Mouse (Mus musculus) hindbrain, embryonic 11.5 days (tissue): Measurements from ENCODE around the gene Tbc1d2b. TPM values are rescaled to one million over a fixed set of nuclear protein-coding genes. Genes with fewer than 3 reads are reported as not detected.

Source experiments
- ATAC-seq: fragments of 200-750 bp; cut with Nextera tagmentation; 2 replicates; pipeline ENCODE4 v1.8.0; 2017; ENCODE audit warnings: mild to moderate bottlenecking, moderate TSS enrichment, moderate library complexity; ENCODE audit not compliant: low FRiP score
- DNase-seq: peaks from one replicate; pipeline ENCODE4 v3.0.0-alpha.2; 2015; ENCODE audit warnings: low spot score
- H3K27ac ChIP-seq: fragments of 300-500 bp; sonication (generic); 2 replicates; pipeline ENCODE4 v1.5.1; 2014; ENCODE audit warnings: mild to moderate bottlenecking, low read depth, low read length
- H3K27me3 ChIP-seq: fragments of 300-500 bp; sonication (generic); 2 replicates; pipeline ENCODE4 v1.6.1; 2014; ENCODE audit warnings: mild to moderate bottlenecking, low read length, moderate library complexity, mixed read lengths; ENCODE audit not compliant: control insufficient read depth, insufficient read depth
- H3K36me3 ChIP-seq: fragments of 300-500 bp; sonication (generic); 2 replicates; pipeline ENCODE4 v1.6.1; 2014; ENCODE audit warnings: mild to moderate bottlenecking, low read length, moderate library complexity, mixed read lengths; ENCODE audit not compliant: control insufficient read depth, insufficient read depth
- H3K4me1 ChIP-seq: fragments of 300-500 bp; sonication (generic); replicated peaks from 2 replicates; pipeline ENCODE4 v1.6.1; 2014; ENCODE audit warnings: low read length, mixed read lengths; ENCODE audit not compliant: control insufficient read depth, insufficient read depth
- H3K4me2 ChIP-seq: fragments of 300-500 bp; sonication (generic); replicated peaks from 2 replicates; pipeline ENCODE4 v1.6.1; 2014; ENCODE audit warnings: mild to moderate bottlenecking, low read depth, low read length
- H3K4me3 ChIP-seq: fragments of 300-500 bp; sonication (generic); 2 replicates; pipeline ENCODE4 v1.5.1; 2014; ENCODE audit warnings: low read depth, low read length
- H3K9ac ChIP-seq: fragments of 300-500 bp; sonication (generic); 2 replicates; pipeline ENCODE4 v1.6.1; 2014; ENCODE audit warnings: low read depth, low read length
- H3K9me3 ChIP-seq: fragments of 300-500 bp; sonication (generic); 2 replicates; pipeline ENCODE4 v1.6.1; 2016; ENCODE audit warnings: low read length; ENCODE audit not compliant: control insufficient read depth
- WGBS: fragments of 180-500 bp; shearing (Covaris S2); extraction: QIAGEN DNeasy Blood & Tissue Kit; methylation state at CpG from one replicate; pipeline ENCODE4 v1.1.7; 2014; 5-methylcytosine and 5-hydroxymethylcytosine counted together
- polyA plus RNA-seq: library from polyadenylated mRNA; unstranded; fragments of >200 nt; fragmentation: Nextera tagmentation; extraction: Ambion mirVana; gene quantifications from 2 replicates; pipeline ENCODE4 v1.2.1, GENCODE M21; 2014

Tbc1d2b gene
- polyA plus RNA-seq = 8.0 and 9.1 TPM in 2 replicates

DNA sequence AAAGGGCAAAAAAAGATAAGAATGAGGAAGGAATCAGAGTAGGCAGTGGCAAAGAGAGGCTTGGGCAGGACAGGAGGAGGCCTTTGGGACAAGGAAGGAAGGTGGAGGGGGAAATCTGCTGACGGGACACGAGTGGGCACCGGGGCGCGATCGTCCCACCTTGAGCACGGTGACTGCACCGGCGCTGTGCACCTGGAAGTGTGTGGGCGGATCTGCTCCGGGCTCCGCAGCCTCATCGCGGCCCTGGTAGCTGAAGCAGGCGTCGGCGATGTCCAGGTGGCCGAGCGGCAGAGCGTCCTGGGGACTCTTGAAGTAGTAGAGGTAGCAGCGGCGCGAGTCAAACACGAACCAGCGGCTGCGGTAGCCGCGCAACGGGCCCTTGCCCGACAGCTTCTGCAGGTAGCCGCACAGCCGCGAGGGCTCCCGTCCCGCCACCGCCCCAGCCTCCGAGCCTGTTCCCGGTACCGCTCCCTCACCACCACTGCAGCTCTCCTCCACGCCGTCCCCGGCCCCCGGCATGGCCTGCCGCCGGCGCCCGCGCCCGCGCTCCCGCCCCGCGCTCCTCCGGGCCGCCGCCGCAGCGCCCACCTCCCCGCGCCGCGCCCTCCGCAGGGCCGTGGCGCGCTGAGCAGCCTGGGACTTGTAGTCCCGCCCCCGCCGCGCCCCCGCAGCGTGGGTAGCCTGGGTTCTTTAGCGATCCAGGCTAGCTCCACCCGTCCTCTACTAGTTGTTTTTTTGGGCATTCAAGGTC is at the start of gene Tbc1d2b:
Tbc1d2b (minus strand) TSS at position 612 of the 751 bp plus-strand sequence.
- H3K4me2 ChIP-seq = peak within 1 kb of the TSS; percentile 88
- no peaks in the 10 kb centered on the region for H3K9me3 ChIP-seq
- DNase-seq (peak; percentile 81), ATAC-seq (peak; percentile 91)
- H3K4me1 ChIP-seq = no peaks in the 10 kb centered on the region; the same call in 1 of the 2 replicates
- no peaks in the 10 kb centered on the region for H3K27me3 ChIP-seq
- WGBS = under 1% methylated on average over 56 of the region's 74 CpGs
- H3K9ac ChIP-seq = peak within 1 kb of the TSS; percentile 74
- peak within 1 kb of the TSS; percentile 81 for H3K4me3 ChIP-seq
- no peak within 1 kb of the TSS for H3K27ac ChIP-seq
- no peaks in the 10 kb centered on the region for H3K36me3 ChIP-seq

GRCm38 (mm10) chr9:90316300-90316699 is 45.7 kb upstream of the Tbc1d2b start:
- DNase-seq (peak; percentile 3), ATAC-seq (no peak; the same call in 1 of the 2 replicates)
- no peak overlapping the region for H3K9ac ChIP-seq
- no peaks in the 10 kb centered on the region for H3K36me3 ChIP-seq
- no peaks in the 10 kb centered on the region for H3K9me3 ChIP-seq
- 76% methylated on average over 5 of the region's 5 CpGs for WGBS
- H3K27ac ChIP-seq = no peak overlapping the region
- no peak overlapping the region for H3K4me2 ChIP-seq
- no peaks in the 10 kb centered on the region for H3K27me3 ChIP-seq
- H3K4me1 ChIP-seq = no peaks in the 10 kb centered on the region
- no peak overlapping the region for H3K4me3 ChIP-seq

DNA sequence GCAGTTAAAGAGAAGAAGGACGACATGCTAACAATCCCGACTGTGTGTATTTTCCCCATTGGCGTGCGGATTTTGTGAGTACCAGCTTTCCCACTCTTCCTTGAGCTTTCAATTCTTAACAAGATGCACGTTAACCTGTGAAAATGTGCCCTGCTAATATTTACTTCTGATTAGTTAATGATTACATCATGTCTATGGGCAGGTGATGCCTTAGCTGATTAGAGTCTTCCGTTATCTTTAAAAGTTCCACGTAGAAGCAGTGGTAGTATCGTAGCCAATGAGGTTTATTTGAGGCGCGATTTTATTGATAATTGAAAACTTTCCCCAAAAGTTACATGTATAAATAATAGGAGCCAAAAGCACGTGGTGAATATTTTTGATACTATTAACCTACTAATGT is 45.1 kb upstream of the Tbc1d2b start:
- DNase-seq (no peak), ATAC-seq (no peak)
- H3K27ac ChIP-seq = no peak overlapping the region
- no peaks in the 10 kb centered on the region for H3K4me1 ChIP-seq
- no peak overlapping the region for H3K4me3 ChIP-seq
- no peaks in the 10 kb centered on the region for H3K36me3 ChIP-seq
- no peak overlapping the region for H3K9ac ChIP-seq
- H3K4me2 ChIP-seq = no peak overlapping the region
- H3K27me3 ChIP-seq = no peaks in the 10 kb centered on the region
- 87% methylated on average over 11 of the region's 11 CpGs for WGBS
- H3K9me3 ChIP-seq = no peaks in the 10 kb centered on the region

DNA sequence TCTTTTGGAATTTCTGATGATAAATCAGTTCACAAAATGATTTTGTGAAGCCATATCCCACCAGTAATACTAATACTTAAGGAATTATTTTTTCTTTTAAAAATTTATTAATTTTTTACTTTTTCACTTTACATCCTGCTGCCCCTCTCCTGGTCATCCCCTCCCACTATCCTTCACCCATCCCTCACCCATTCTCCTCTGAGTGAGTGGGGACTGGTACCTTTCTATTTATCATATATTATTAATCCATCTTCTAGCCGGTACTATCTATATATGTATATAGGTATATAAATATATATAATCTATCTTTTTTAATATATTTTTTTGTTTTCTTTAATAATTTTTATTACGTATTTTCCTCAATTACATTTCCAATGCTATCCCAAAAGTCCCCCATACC is 33.6 kb upstream of the Tbc1d2b start:
- WGBS = 97% methylated on average over 2 of the region's 2 CpGs
- no peak for ATAC-seq
- no peaks in the 10 kb centered on the region for H3K4me1 ChIP-seq

DNA sequence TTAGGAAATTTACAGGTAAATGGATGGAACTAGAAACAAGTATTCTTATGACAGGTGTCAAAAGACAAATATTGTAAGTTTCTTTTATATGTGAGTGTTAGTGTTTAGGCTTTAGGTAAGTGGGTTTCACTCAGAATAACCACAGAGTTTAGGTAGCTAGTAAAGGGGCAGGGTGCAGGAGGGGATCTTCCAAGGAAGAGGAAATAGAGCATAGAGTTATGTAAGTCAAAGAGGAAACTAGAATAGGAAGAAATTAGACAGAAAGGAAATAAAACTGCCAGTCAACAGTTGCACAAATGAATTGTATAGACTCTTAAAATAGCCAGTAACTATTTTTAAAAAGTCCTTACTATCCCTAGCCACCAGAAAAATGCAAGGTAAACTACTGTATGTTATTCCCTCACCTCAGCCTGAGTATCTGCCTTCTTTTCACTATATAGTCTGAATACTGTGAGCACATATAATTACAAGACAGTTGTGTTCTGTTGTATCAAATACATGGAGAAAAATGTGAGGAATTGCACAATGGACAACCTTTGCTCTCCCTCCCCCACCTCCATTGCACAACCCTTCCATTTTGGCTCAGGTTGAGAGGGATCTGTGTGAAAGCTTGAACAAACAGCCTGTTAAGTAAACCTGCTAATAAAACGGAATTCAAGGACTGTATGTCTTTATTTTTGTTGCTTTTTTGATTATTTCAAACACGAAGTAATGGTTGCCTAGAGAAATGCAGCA is 32.7 kb upstream of the Tbc1d2b start:
- Histone ChIP-seq H3K9me3 (no peaks in the 10 kb centered on the region), H3K27ac (no peak overlapping the region), H3K9ac (no peak overlapping the region), H3K4me3 (no peak overlapping the region), H3K4me1 (no peaks in the 10 kb centered on the region), H3K27me3 (no peaks in the 10 kb centered on the region), H3K36me3 (no peaks in the 10 kb centered on the region), H3K4me2 (no peak overlapping the region)
- no peak for ATAC-seq
- WGBS = 68% methylated on average over 2 of the region's 2 CpGs
- DNase-seq = no peak

More for the DNA sequence above, 33.6 kb upstream of the Tbc1d2b start:
- Histone ChIP-seq H3K27me3 (no peaks in the 10 kb centered on the region), H3K4me2 (no peak overlapping the region), H3K9ac (no peak overlapping the region), H3K36me3 (no peaks in the 10 kb centered on the region), H3K9me3 (no peaks in the 10 kb centered on the region), H3K4me3 (no peak overlapping the region), H3K27ac (no peak overlapping the region)
- no peak for DNase-seq

GRCm38 (mm10) chr9:90302670-90303069 is 32.1 kb upstream of the Tbc1d2b start:
- Histone ChIP-seq H3K9me3 (no peaks in the 10 kb centered on the region), H3K4me2 (no peak overlapping the region), H3K4me3 (no peak overlapping the region), H3K27ac (no peak overlapping the region), H3K9ac (no peak overlapping the region), H3K4me1 (no peaks in the 10 kb centered on the region), H3K36me3 (no peaks in the 10 kb centered on the region), H3K27me3 (no peaks in the 10 kb centered on the region)
- DNase-seq (no peak), ATAC-seq (no peak)
- 83% methylated on average over 4 of the region's 4 CpGs for WGBS

- Histone ChIP-seq H3K4me3 (no peak overlapping the region), H3K9me3 (no peaks in the 10 kb centered on the region), H3K9ac (no peak overlapping the region), H3K36me3 (no peaks in the 10 kb centered on the region), H3K27me3 (no peaks in the 10 kb centered on the region), H3K27ac (no peak overlapping the region), H3K4me1 (no peaks in the 10 kb centered on the region), H3K4me2 (no peak overlapping the region)
- DNase-seq (no peak), ATAC-seq (no peak)
- 77% methylated on average over 4 of the region's 4 CpGs for WGBS
Measured at GRCm38 (mm10) chr9:90301081-90301688, 30.6 kb upstream of the Tbc1d2b start.

GRCm38 (mm10) chr9:90297637-90298036 is 27.0 kb upstream of the Tbc1d2b start:
- H3K4me1 ChIP-seq = no peaks in the 10 kb centered on the region
- no peak overlapping the region for H3K9ac ChIP-seq
- no peaks in the 10 kb centered on the region for H3K9me3 ChIP-seq
- DNase-seq (no peak), ATAC-seq (no peak)
- 79% methylated on average over 1 of the region's 1 CpGs for WGBS
- H3K4me3 ChIP-seq = no peak overlapping the region
- no peak overlapping the region for H3K27ac ChIP-seq
- no peaks in the 10 kb centered on the region for H3K27me3 ChIP-seq
- H3K4me2 ChIP-seq = no peak overlapping the region
- H3K36me3 ChIP-seq = no peaks in the 10 kb centered on the region
